Mouse (Mus musculus) bone marrow macrophage, adult 2 months (primary cell): ENCODE results near the gene Sun3.

ENCODE experiments used
- CTCF ChIP-seq: IDR thresholded peaks from 2 replicates; pipeline ENCODE4 v1.5.1; 2012; ENCODE audit warnings: low read depth, mild to moderate bottlenecking, low read length, moderate library complexity
- POLR2A ChIP-seq: IDR thresholded peaks from 2 replicates; pipeline ENCODE4 v1.6.1; 2012; ENCODE audit warnings: mild to moderate bottlenecking, low read depth, low read length, borderline replicate concordance

GRCm38 (mm10) chr11:8986058-8986457 is 62.7 kb downstream of the Sun3 start:
- no peak for TF ChIP-seq CTCF
- TF ChIP-seq POLR2A, result no peak
